Mouse (Mus musculus) embryonic facial prominence, embryonic 11.5 days (tissue): ENCODE measurements at regions not wholly inside any gene's neighbourhood (a gene's known extent, or its start where the extent isn't known, plus 50 kb on each side); places are given as distances from the start of the nearest gene placed in this dataset.

Source experiments
- ATAC-seq: fragments of 200-750 bp; cut with Nextera tagmentation; replicated peaks from 2 replicates; pipeline ENCODE4 v1.8.0; 2017; ENCODE audit warnings: low read depth; ENCODE audit not compliant: insufficient number of reproducible peaks, low FRiP score, low TSS enrichment
- DNase-seq: peaks from one replicate; pipeline ENCODE4 v3.0.0-alpha.2; 2015; ENCODE audit warnings: low spot score
- H3K27ac ChIP-seq: fragments of 300-500 bp; sonication (generic); replicated peaks from 2 replicates; pipeline ENCODE4 v1.5.1; 2014; ENCODE audit warnings: mild to moderate bottlenecking, low read depth, low read length, control low read depth
- H3K27me3 ChIP-seq: fragments of 300-500 bp; sonication (generic); 2 replicates; pipeline ENCODE4 v1.6.1; 2014; ENCODE audit warnings: mild to moderate bottlenecking, low read length, moderate library complexity, mixed read lengths; ENCODE audit not compliant: control insufficient read depth, insufficient read depth
- H3K36me3 ChIP-seq: fragments of 300-500 bp; sonication (generic); replicated peaks from 2 replicates; pipeline ENCODE4 v1.6.1; 2014; ENCODE audit warnings: low read depth, mild to moderate bottlenecking, low read length, moderate library complexity, mixed read lengths; ENCODE audit not compliant: control insufficient read depth, insufficient read depth
- H3K4me1 ChIP-seq: fragments of 300-500 bp; sonication (generic); 2 replicates; pipeline ENCODE4 v1.6.1; 2014; ENCODE audit warnings: low read length, mixed read lengths; ENCODE audit not compliant: control insufficient read depth, insufficient read depth
- H3K4me2 ChIP-seq: fragments of 300-500 bp; sonication (generic); 2 replicates; pipeline ENCODE4 v1.6.1; 2014; ENCODE audit warnings: low read depth, mild to moderate bottlenecking, control low read depth, low read length, moderate library complexity
- H3K4me3 ChIP-seq: fragments of 300-500 bp; sonication (generic); 2 replicates; pipeline ENCODE4 v1.5.1; 2014; ENCODE audit warnings: low read depth, low read length, control low read depth
- H3K9ac ChIP-seq: fragments of 300-500 bp; sonication (generic); replicated peaks from 2 replicates; pipeline ENCODE4 v1.6.1; 2014; ENCODE audit warnings: mild to moderate bottlenecking, control low read depth, low read length
- H3K9me3 ChIP-seq: fragments of 300-500 bp; sonication (generic); replicated peaks from 2 replicates; pipeline ENCODE4 v1.6.1; 2016; ENCODE audit warnings: mild to moderate bottlenecking, low read length, inconsistent platforms, mixed read lengths; ENCODE audit not compliant: control insufficient read depth
- WGBS: fragments of 180-500 bp; shearing (Covaris S2); extraction: QIAGEN DNeasy Blood & Tissue Kit; methylation state at CpG from one replicate; pipeline ENCODE4 v1.1.7; 2014; 5-methylcytosine and 5-hydroxymethylcytosine counted together

DNA sequence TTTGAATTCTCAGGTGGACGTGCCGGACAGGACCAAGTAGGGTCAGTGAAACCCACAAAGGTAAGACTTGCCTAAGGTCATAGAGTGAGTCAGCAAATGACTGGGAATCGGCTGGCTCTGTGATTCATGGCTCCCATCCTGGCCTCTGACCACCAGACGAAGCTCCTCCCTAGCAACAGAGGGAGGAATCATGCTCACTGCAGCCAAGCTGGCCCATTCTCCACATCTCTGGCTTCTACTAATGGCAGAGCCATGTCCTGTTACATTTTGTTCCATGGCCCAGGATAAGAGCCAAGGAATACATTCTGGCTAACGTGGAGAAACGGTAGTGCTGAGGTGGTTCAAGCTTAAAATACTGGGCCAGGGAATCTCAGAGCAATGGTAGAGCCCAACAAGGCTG is 814.2 kb downstream of the Kcnj2 start:
- no peaks in the 10 kb centered on the region for H3K36me3 ChIP-seq
- no peak overlapping the region for H3K27ac ChIP-seq
- ATAC-seq (no peak), DNase-seq (no peak)
- H3K9me3 ChIP-seq: no peaks in the 10 kb centered on the region
- no peak overlapping the region for H3K4me3 ChIP-seq
- H3K27me3 ChIP-seq: no peaks in the 10 kb centered on the region
- no peaks in the 10 kb centered on the region for H3K4me1 ChIP-seq
- WGBS: 92% methylated on average over 6 of the region's 6 CpGs
- no peak overlapping the region for H3K4me2 ChIP-seq
- H3K9ac ChIP-seq: no peak overlapping the region

DNA sequence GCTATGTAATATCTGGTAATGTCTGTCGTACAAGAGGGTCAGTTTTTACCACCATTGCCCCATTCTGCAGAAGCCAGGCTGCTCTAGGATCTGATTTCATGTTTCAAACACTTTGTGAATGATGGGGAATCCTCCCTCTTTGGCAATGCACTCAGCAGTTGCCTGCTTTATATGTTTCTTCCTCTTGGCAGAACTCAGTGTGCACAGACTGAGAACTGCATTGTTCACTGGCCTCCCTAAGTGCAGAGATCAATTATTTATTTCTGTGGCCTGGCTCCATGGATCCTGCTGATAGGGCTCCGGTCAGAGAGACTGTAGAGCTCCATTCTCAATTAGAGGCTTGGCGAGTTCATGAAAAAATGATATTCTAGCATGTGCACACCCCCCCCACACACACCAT is 824.1 kb downstream of the Kcnj2 start:
- Histone ChIP-seq H3K4me3 (no peak overlapping the region), H3K27me3 (no peaks in the 10 kb centered on the region), H3K9ac (no peak overlapping the region), H3K27ac (no peak overlapping the region), H3K36me3 (no peaks in the 10 kb centered on the region), H3K4me2 (no peak overlapping the region), H3K4me1 (no peaks in the 10 kb centered on the region; the same call in 1 of the 2 replicates), H3K9me3 (no peaks in the 10 kb centered on the region)
- DNase-seq (no peak), ATAC-seq (no peak)
- WGBS: 79% methylated on average over 3 of the region's 3 CpGs

DNA sequence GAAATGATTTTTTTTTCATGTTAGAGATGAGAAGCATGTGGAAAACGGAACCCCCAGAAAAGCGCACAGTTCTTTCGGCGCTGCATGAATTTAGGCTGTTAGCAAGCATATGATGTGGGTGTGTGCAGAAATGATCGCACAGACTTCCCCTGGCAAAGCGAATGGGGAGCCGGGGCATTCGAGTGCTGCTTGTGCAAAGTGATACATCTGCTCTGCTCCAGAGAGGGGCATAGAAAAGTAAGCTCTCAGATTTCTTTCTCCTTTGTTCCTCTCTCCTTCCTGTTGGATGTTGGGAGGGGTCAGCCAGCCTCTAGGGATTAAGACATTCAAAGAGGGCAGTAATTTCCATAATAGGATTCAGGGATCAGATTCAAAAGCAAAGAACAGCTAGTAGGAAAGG is 827.9 kb downstream of the Kcnj2 start:
- H3K36me3 ChIP-seq: no peaks in the 10 kb centered on the region
- H3K9me3 ChIP-seq: no peaks in the 10 kb centered on the region
- H3K9ac ChIP-seq: no peak overlapping the region
- H3K27ac ChIP-seq: no peak overlapping the region; the same call in 1 of the 2 replicates
- no peak overlapping the region for H3K4me3 ChIP-seq
- 3% methylated on average over 8 of the region's 8 CpGs for WGBS
- peak; percentile 74 for DNase-seq
- no peaks in the 10 kb centered on the region for H3K27me3 ChIP-seq
- no peaks in the 10 kb centered on the region; the same call in 1 of the 2 replicates for H3K4me1 ChIP-seq
- H3K4me2 ChIP-seq: no peak overlapping the region
- peak; percentile 80 for ATAC-seq

DNA sequence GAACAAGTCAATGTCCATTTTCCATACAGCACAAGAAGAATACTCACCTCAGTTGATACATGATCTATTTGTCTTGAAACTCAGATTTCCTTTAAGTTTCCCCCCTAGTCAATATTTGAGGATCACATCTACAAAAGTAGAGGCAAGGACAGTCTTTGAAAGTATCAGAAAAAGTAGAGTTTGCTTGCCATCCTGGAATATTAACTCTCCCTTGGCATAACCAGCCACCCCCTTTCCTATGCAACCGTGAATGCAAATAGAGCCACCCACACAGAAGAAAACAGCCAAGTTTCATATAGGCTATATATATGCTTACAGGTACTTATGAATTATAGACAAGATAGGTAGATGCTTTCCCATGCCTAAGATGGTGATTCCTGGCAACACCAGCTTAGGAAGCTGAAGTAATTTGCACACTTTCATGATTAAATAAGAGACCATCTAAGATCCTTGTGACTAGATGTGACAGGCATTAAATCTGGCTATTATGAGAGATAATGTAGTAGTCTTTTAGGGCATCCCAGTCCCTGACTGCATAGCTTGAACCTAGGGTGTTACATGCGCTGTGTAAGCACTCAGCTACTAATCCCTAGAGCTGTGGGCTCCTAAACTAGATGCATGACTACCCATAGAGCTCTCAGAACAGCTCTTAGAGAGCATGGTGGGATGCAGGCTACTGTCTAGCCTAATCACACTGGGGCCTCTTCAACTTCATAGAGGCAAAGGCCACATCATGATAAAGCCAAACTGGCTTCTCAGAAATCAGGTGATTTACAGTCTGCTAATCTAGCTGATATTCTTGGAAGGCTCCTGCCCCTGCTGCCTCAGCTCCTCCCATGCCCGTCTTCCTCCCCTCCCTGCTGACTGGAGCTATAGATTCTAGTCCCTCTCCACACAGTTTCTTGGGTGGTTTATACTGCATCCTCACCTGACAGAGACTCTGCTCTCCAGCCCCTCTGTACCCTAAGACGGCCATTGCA is 829.5 kb downstream of the Kcnj2 start:
- Histone ChIP-seq H3K4me3 (no peak overlapping the region), H3K4me1 (no peaks in the 10 kb centered on the region; the same call in 1 of the 2 replicates), H3K27ac (no peak overlapping the region), H3K9me3 (no peaks in the 10 kb centered on the region), H3K36me3 (no peaks in the 10 kb centered on the region), H3K9ac (no peak overlapping the region), H3K4me2 (no peak overlapping the region), H3K27me3 (no peaks in the 10 kb centered on the region)
- no peak for ATAC-seq
- DNase-seq: no peak
- 83% methylated on average over 4 of the region's 4 CpGs for WGBS

DNA sequence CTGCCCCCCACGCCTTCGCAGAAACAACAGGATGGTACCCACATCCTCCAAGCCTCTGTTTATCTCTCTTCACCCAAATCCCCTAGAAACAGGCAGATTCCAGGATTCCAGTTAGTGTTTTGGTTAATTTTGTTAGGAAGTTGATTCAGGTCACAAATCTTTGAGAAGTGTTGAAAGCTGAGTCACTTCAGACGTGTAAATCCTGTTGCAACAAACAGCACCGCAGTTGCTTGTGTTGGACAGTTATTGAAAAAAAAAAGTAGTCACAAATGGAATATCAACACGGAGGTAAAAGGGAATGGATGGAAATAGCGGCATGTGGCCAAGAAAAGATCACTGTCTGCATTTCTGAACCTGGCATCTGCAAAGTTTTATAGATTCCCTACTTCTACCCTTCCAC is 831.0 kb downstream of the Kcnj2 start:
- Histone ChIP-seq H3K4me3 (no peak overlapping the region), H3K9ac (no peak overlapping the region), H3K4me1 (no peaks in the 10 kb centered on the region; the same call in 1 of the 2 replicates), H3K4me2 (no peak overlapping the region), H3K9me3 (no peaks in the 10 kb centered on the region), H3K27ac (no peak overlapping the region), H3K27me3 (no peaks in the 10 kb centered on the region), H3K36me3 (no peaks in the 10 kb centered on the region)
- WGBS: 83% methylated on average over 6 of the region's 6 CpGs
- DNase-seq: no peak
- no peak for ATAC-seq

DNA sequence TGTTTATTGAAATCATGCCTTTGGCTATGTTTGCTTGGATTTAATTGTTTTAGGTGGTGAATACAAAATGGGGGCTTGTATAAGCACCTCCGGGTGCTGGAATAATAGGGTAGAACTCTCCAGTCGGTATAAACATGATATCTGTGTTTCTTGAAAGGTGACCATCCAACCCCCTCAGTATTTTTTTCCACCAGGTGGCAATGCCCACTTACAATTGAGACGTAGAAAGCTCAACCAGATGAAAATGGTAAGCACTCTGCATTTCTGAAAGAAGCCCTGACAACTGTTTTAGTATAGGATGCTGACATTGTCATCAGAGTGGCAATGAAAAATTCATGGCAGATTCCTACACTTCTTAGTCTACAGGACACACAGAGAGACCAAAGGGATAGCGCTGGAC is 838.1 kb downstream of the Kcnj2 start:
- Histone ChIP-seq H3K27me3 (no peaks in the 10 kb centered on the region), H3K4me3 (no peak overlapping the region), H3K4me2 (no peak overlapping the region), H3K36me3 (no peaks in the 10 kb centered on the region), H3K9ac (no peak overlapping the region), H3K27ac (no peak overlapping the region), H3K9me3 (no peaks in the 10 kb centered on the region), H3K4me1 (no peaks in the 10 kb centered on the region)
- ATAC-seq: no peak
- 70% methylated on average over 4 of the region's 4 CpGs for WGBS
- peak; percentile 18 for DNase-seq

DNA sequence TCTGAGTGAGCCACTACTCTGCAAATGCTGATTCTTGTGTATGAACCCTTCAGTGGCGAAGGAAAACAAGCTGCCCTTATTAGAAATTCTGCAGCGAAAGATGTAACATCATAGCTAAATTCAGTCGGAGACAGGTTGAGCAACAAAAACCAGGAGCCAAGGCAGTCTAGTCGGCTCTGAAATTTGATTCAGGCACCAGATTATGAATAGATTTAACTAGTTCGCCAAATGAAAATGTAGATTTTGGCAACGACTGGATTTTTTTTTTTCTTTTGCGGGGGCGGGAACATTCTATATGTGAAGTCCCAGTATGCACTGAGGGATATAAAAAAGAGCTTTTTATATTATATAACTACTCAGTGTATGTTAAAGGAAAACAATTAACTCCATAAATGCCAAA is 847.9 kb downstream of the Kcnj2 start:
- DNase-seq (no peak), ATAC-seq (no peak)
- no peak overlapping the region for H3K9ac ChIP-seq
- H3K36me3 ChIP-seq: no peaks in the 10 kb centered on the region
- no peaks in the 10 kb centered on the region for H3K27me3 ChIP-seq
- no peak overlapping the region for H3K4me3 ChIP-seq
- 79% methylated on average over 8 of the region's 8 CpGs for WGBS
- no peaks in the 10 kb centered on the region for H3K4me1 ChIP-seq
- H3K9me3 ChIP-seq: no peaks in the 10 kb centered on the region
- H3K27ac ChIP-seq: no peak overlapping the region
- no peak overlapping the region for H3K4me2 ChIP-seq

DNA sequence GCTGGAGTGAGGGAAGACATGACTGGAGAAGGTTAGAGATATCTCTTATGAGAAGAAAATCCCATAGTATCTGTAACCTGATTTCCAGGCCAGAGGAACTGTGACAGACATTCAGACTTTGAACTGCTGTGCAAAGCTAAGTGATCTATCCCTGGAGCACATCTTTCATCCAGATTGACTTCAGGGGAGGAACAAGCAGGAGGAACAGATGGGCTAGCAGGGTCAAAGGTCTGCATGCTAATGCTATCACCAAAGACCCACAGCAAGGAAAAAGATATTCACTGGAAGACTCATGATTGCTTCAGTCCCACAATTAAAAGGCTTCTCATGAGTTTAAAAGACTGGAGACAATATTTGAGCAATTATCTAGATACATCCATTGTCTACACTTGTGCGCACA is 855.7 kb upstream of the Sox9 start:
- Histone ChIP-seq H3K9ac (no peak overlapping the region), H3K27ac (no peak overlapping the region), H3K27me3 (no peaks in the 10 kb centered on the region), H3K36me3 (no peaks in the 10 kb centered on the region), H3K4me1 (no peaks in the 10 kb centered on the region), H3K9me3 (no peaks in the 10 kb centered on the region), H3K4me2 (no peak overlapping the region), H3K4me3 (no peak overlapping the region)
- no peak for ATAC-seq
- no peak for DNase-seq
- 94% methylated on average over 1 of the region's 1 CpGs for WGBS
